Mouse (Mus musculus): Measurements from ENCODE around the gene Arl10. TPM values are rescaled to one million over a fixed set of nuclear protein-coding genes. Genes with fewer than 3 reads are reported as not detected.

Gene Arl10
- polyA plus RNA-seq, 1 experiment: 32.0 TPM

- WGBS: 91% methylated on average over 7 of the region's 7 CpGs
- no peaks in the 10 kb centered on the region for H3K27me3 ChIP-seq (ENCODE audit: control insufficient read depth, insufficient read depth, low read length)
- peaks cover 38% of the 10 kb centered on the region for H3K4me1 ChIP-seq (ENCODE audit: control insufficient read depth, insufficient read depth, low read length)
- no peak overlapping the region for H3K27ac ChIP-seq (ENCODE audit: insufficient read depth, low read length)
- no peak for DNase-seq
- no peak overlapping the region for H3K4me3 ChIP-seq (replicated peaks; ENCODE audit: insufficient read depth, low read depth, low read length)
- TF ChIP-seq CTCF (IDR thresholded peaks at IDR 0.05; ENCODE audit: borderline replicate concordance, insufficient read depth, low read depth, low read length) (no peak), POLR2A (IDR thresholded peaks at IDR 0.05; ENCODE audit: borderline replicate concordance, insufficient read depth, low read length) (no peak)
These were observed 14.2 kb upstream of the Arl10 start for GRCm38 (mm10) chr13:54560608-54561007.

DNA sequence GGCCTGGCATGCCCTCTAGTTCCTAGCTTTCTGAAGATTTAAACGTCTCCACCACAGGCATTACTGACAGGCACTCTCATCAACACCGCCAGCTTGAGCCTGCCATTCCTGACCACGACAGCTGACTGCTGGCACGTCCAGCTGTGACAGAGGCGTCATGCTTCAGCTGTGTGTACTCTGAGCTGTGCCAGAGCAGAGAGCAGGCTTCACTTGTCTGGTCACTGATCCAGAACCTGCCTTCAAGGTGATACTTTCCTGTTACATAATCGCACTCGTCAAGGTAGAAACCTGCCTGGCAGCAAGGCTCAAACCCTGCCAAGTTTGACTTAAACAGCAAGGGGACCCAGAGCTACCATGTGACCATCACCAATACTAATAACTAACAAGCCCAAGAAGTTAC is 12.3 kb upstream of the Arl10 start:
- no peak for TF ChIP-seq POLR2A (IDR thresholded peaks at IDR 0.05; ENCODE audit: borderline replicate concordance, insufficient read depth, low read length)
- TF ChIP-seq CTCF (IDR thresholded peaks at IDR 0.05; ENCODE audit: borderline replicate concordance, insufficient read depth, low read depth, low read length): no peak
- peaks cover 24% of the 10 kb centered on the region for H3K4me1 ChIP-seq (ENCODE audit: control insufficient read depth, insufficient read depth, low read length)
- H3K4me3 ChIP-seq (replicated peaks; ENCODE audit: insufficient read depth, low read depth, low read length): peak overlapping the region; percentile 34
- H3K27me3 ChIP-seq (ENCODE audit: control insufficient read depth, insufficient read depth, low read length): no peaks in the 10 kb centered on the region
- WGBS: 17% methylated on average over 7 of the region's 7 CpGs
- H3K27ac ChIP-seq (ENCODE audit: insufficient read depth, low read length): peak overlapping the region; percentile 51
- DNase-seq: peak; percentile 37 to 39

- TF ChIP-seq POLR2A (IDR thresholded peaks at IDR 0.05; ENCODE audit: borderline replicate concordance, insufficient read depth, low read length): no peak
- TF ChIP-seq CTCF (IDR thresholded peaks at IDR 0.05; ENCODE audit: borderline replicate concordance, insufficient read depth, low read depth, low read length): no peak
- Histone ChIP-seq H3K27me3 (ENCODE audit: control insufficient read depth, insufficient read depth, low read length) (no peaks in the 10 kb centered on the region), H3K4me3 (replicated peaks; ENCODE audit: insufficient read depth, low read depth, low read length) (peak overlapping the region; percentile 98), H3K27ac (ENCODE audit: insufficient read depth, low read length) (peak overlapping the region; percentile 51), H3K4me1 (ENCODE audit: control insufficient read depth, insufficient read depth, low read length) (peaks cover 16% of the 10 kb centered on the region)
- 4% methylated on average over 45 of the region's 45 CpGs for WGBS
- no peak for DNase-seq
These were observed 10.3 kb upstream of the Arl10 start for GRCm38 (mm10) chr13:54564232-54565200.

DNA sequence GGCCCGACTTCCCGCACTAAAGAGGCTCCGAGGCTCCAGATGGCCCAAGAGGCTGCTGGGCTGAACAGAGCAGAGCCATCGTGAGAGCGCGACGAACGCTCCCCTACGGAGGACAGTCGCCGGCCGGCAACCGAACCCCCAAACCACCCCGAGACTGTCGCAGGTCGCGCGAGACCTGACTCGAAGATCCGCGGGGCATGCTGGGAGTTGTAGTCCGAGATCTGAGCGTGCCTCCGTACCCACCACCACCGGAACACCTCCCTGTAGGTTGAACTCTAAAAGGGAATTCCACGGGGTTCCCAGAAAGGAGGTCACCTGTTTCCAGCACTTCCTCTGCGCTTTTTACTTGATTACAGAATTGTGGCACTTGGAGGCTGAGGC is 9.6 kb upstream of the Arl10 start, which contains the start of gene 4833439L19Rik:
Gene 4833439L19Rik, minus strand, starts transcription at position 235 of the 381 bp plus-strand sequence.
- no peak for TF ChIP-seq CTCF (IDR thresholded peaks at IDR 0.05; ENCODE audit: borderline replicate concordance, insufficient read depth, low read depth, low read length)
- peak; percentile 94 for TF ChIP-seq POLR2A (IDR thresholded peaks at IDR 0.05; ENCODE audit: borderline replicate concordance, insufficient read depth, low read length)
- DNase-seq: peak; percentile 94
- WGBS: 0% methylated on average over 27 of the region's 27 CpGs
- H3K4me1 ChIP-seq (ENCODE audit: control insufficient read depth, insufficient read depth, low read length): peaks cover 16% of the 10 kb centered on the region
- H3K27me3 ChIP-seq (ENCODE audit: control insufficient read depth, insufficient read depth, low read length): no peaks in the 10 kb centered on the region
- peak within 1 kb of the TSS; percentile 51 for H3K27ac ChIP-seq (ENCODE audit: insufficient read depth, low read length)
- peak within 1 kb of the TSS; percentile 98 for H3K4me3 ChIP-seq (replicated peaks; ENCODE audit: insufficient read depth, low read depth, low read length)

- H3K27me3 ChIP-seq (ENCODE audit: control insufficient read depth, insufficient read depth, low read length): no peaks in the 10 kb centered on the region
- peak; percentile 63 to 67 for DNase-seq
- peaks cover 16% of the 10 kb centered on the region for H3K4me1 ChIP-seq (ENCODE audit: control insufficient read depth, insufficient read depth, low read length)
- TF ChIP-seq POLR2A (IDR thresholded peaks at IDR 0.05; ENCODE audit: borderline replicate concordance, insufficient read depth, low read length) (no peak), CTCF (IDR thresholded peaks at IDR 0.05; ENCODE audit: borderline replicate concordance, insufficient read depth, low read depth, low read length) (peak; percentile 53; the same call in 1 of the 2 replicates)
- H3K4me3 ChIP-seq (replicated peaks; ENCODE audit: insufficient read depth, low read depth, low read length): peak overlapping the region; percentile 98
- peak overlapping the region; percentile 40; the same call in 1 of the 2 replicates for H3K27ac ChIP-seq (ENCODE audit: insufficient read depth, low read length)
- WGBS: 38% methylated on average over 8 of the region's 8 CpGs
These were observed 9.0 kb upstream of the Arl10 start for GRCm38 (mm10) chr13:54565594-54566345.

GRCm38 (mm10) chr13:54568380-54568779 is 6.4 kb upstream of the Arl10 start:
- TF ChIP-seq POLR2A (IDR thresholded peaks at IDR 0.05; ENCODE audit: borderline replicate concordance, insufficient read depth, low read length) (no peak), CTCF (IDR thresholded peaks at IDR 0.05; ENCODE audit: borderline replicate concordance, insufficient read depth, low read depth, low read length) (no peak)
- no peaks in the 10 kb centered on the region for H3K27me3 ChIP-seq (ENCODE audit: control insufficient read depth, insufficient read depth, low read length)
- H3K4me3 ChIP-seq (replicated peaks; ENCODE audit: insufficient read depth, low read depth, low read length): no peak overlapping the region
- no peak for DNase-seq
- 35% methylated on average over 5 of the region's 5 CpGs for WGBS
- H3K27ac ChIP-seq (ENCODE audit: insufficient read depth, low read length): no peak overlapping the region
- no peaks in the 10 kb centered on the region; the same call in 1 of the 2 replicates for H3K4me1 ChIP-seq (ENCODE audit: control insufficient read depth, insufficient read depth, low read length)

- DNase-seq: no peak
- 27% methylated on average over 1 of the region's 1 CpGs for WGBS
- no peaks in the 10 kb centered on the region for H3K4me1 ChIP-seq (ENCODE audit: control insufficient read depth, insufficient read depth, low read length)
- no peak overlapping the region for H3K27ac ChIP-seq (ENCODE audit: insufficient read depth, low read length)
- no peak overlapping the region for H3K4me3 ChIP-seq (replicated peaks; ENCODE audit: insufficient read depth, low read depth, low read length)
- no peak for TF ChIP-seq CTCF (IDR thresholded peaks at IDR 0.05; ENCODE audit: borderline replicate concordance, insufficient read depth, low read depth, low read length)
- H3K27me3 ChIP-seq (ENCODE audit: control insufficient read depth, insufficient read depth, low read length): no peaks in the 10 kb centered on the region
These were observed 5.5 kb upstream of the Arl10 start for GRCm38 (mm10) chr13:54569282-54569681.

Measured in cerebellum, adult 2 months (tissue).